Mouse (Mus musculus): ENCODE data around the gene Mospd3.

- TF ChIP-seq POLR2A (IDR thresholded peaks at IDR 0.05; ENCODE audit: insufficient read depth, low read length) = no peak
- peak; percentile 71 for TF ChIP-seq CTCF (IDR thresholded peaks at IDR 0.05; ENCODE audit: low read depth, low read length)
Observed at GRCm38 (mm10) chr5:137641054-137641453, 40.2 kb upstream of the Mospd3 start, which contains the start of gene Sap25.
